Mouse (Mus musculus): ENCODE measurements around the gene Prr15.

Prr15 gene

GRCm38 (mm10) chr6:54325246-54325885 lies at the start of gene Prr15:
Prr15 (plus strand) TSS chr6:54325835.
- DNase-seq (ENCODE audit: low spot score in 2 of 2), result no peak

GRCm38 (mm10) chr6:54277234-54277633 lies 48.4 kb upstream of the Prr15 start:
- DNase-seq (ENCODE audit: low spot score in 2 of 2), result no peak

GRCm38 (mm10) chr6:54277828-54278227 lies 47.8 kb upstream of the Prr15 start:
- DNase-seq (ENCODE audit: low spot score in 2 of 2), result no peak

- DNase-seq (ENCODE audit: low spot score in 2 of 2), result no peak
Observed at GRCm38 (mm10) chr6:54278613-54279012, 47.0 kb upstream of the Prr15 start.

GRCm38 (mm10) chr6:54279391-54279790 lies 46.2 kb upstream of the Prr15 start:
- no peak for DNase-seq (ENCODE audit: low spot score in 2 of 2)

GRCm38 (mm10) chr6:54280248-54280647 lies 45.4 kb upstream of the Prr15 start:
- DNase-seq (ENCODE audit: low spot score in 2 of 2), result no peak

GRCm38 (mm10) chr6:54283299-54283698 lies 42.3 kb upstream of the Prr15 start:
- DNase-seq (ENCODE audit: low spot score in 2 of 2), result no peak

- DNase-seq (ENCODE audit: low spot score in 2 of 2), result no peak
Observed at GRCm38 (mm10) chr6:54284167-54284711, 41.4 kb upstream of the Prr15 start.

- DNase-seq (ENCODE audit: low spot score in 2 of 2), result no peak
Observed at GRCm38 (mm10) chr6:54286813-54287212, 38.8 kb upstream of the Prr15 start.

GRCm38 (mm10) chr6:54289774-54290500 lies 35.7 kb upstream of the Prr15 start:
- no peak for DNase-seq (ENCODE audit: low spot score in 2 of 2)

- DNase-seq (ENCODE audit: low spot score in 2 of 2), result no peak
Observed at GRCm38 (mm10) chr6:54297231-54297630, 28.4 kb upstream of the Prr15 start.

GRCm38 (mm10) chr6:54299417-54299816 lies 26.2 kb upstream of the Prr15 start:
- no peak for DNase-seq (ENCODE audit: low spot score in 2 of 2)

GRCm38 (mm10) chr6:54305777-54306176 lies 19.9 kb upstream of the Prr15 start:
- DNase-seq (ENCODE audit: low spot score in 2 of 2), result no peak

- DNase-seq (ENCODE audit: low spot score in 2 of 2), result no peak
Observed at GRCm38 (mm10) chr6:54313071-54313470, 12.6 kb upstream of the Prr15 start.

- no peak for DNase-seq (ENCODE audit: low spot score in 2 of 2)
Observed at GRCm38 (mm10) chr6:54318618-54319017, 7.0 kb upstream of the Prr15 start.

GRCm38 (mm10) chr6:54319198-54319597 lies 6.4 kb upstream of the Prr15 start:
- DNase-seq (ENCODE audit: low spot score in 2 of 2), result no peak

- no peak for DNase-seq (ENCODE audit: low spot score in 2 of 2)
Observed at GRCm38 (mm10) chr6:54320236-54320635, 5.4 kb upstream of the Prr15 start.

GRCm38 (mm10) chr6:54326671-54327625 lies 1.3 kb downstream of the Prr15 start:
- DNase-seq (ENCODE audit: low spot score in 2 of 2), result peak; percentile 37 to 66

GRCm38 (mm10) chr6:54327626-54328003 lies 2.0 kb downstream of the Prr15 start:
- DNase-seq (ENCODE audit: low spot score in 2 of 2), result peak; percentile 63 to 72

GRCm38 (mm10) chr6:54328783-54329182 lies 3.1 kb downstream of the Prr15 start:
- DNase-seq (ENCODE audit: low spot score in 2 of 2), result no peak

- no peak for DNase-seq (ENCODE audit: low spot score in 2 of 2)
Observed at GRCm38 (mm10) chr6:54329598-54329997, 4.0 kb downstream of the Prr15 start.

- no peak for DNase-seq (ENCODE audit: low spot score in 2 of 2)
Observed at GRCm38 (mm10) chr6:54330166-54330565, 4.5 kb downstream of the Prr15 start.
